Mouse (Mus musculus): Measurements from ENCODE around the gene Ms4a4b. TPM values are rescaled to one million over a fixed set of nuclear protein-coding genes. Genes with fewer than 3 reads are reported as not detected.
"Not testable (repeated sequence)": the region's sequence is repeated elsewhere in the genome, so short reads cannot be mapped to it uniquely, and the experiment has no call there.

The Ms4a4b gene
- polyA plus RNA-seq, 2 experiments = 0.30 TPM

- H3K4me1 ChIP-seq (replicated peaks; ENCODE audit: control insufficient read depth in 2 of 2, insufficient read depth in 2 of 2, low read length in 1 of 2) = peaks cover 0 to 4% of the 10 kb centered on the region in 2 experiments; a peak in 2 of 4 replicates
- no peaks in the 10 kb centered on the region for H3K27me3 ChIP-seq (ENCODE audit: control insufficient read depth, insufficient read depth, low read length)
- H3K9me3 ChIP-seq (ENCODE audit: control insufficient read depth, low read length) = no peaks in the 10 kb centered on the region
- no peak overlapping the region for H3K27ac ChIP-seq
- ATAC-seq (ENCODE audit: insufficient read depth) = no peak
- H3K36me3 ChIP-seq (replicated peaks; ENCODE audit: control insufficient read depth, insufficient read depth, low read depth) = no peaks in the 10 kb centered on the region
- no peak for DNase-seq (ENCODE audit: low read depth in 3 of 3, low spot score in 3 of 3)
- H3K4me2 ChIP-seq (ENCODE audit: low read depth) = no peak overlapping the region
- WGBS (ENCODE audit: insufficient replicate concordance) = 53% methylated on average over 5 of the region's 5 CpGs
- no peak overlapping the region for H3K4me3 ChIP-seq (ENCODE audit: insufficient read depth in 1 of 2, low read depth in 2 of 2, low read length in 2 of 2)
- no peak overlapping the region for H3K9ac ChIP-seq (replicated peaks)
- TF ChIP-seq EP300 (IDR thresholded peaks at IDR 0.05; ENCODE audit: low read depth) (no peak), CTCF (IDR thresholded peaks at IDR 0.05; ENCODE audit: low read depth) (no peak)
Observed at GRCm38 (mm10) chr19:11466471-11466870, 23.1 kb downstream of the Ms4a4b start.

- H3K9ac ChIP-seq (replicated peaks); H3K9me3 ChIP-seq (ENCODE audit: control insufficient read depth, low read length); DNase-seq (ENCODE audit: low read depth in 3 of 3, low spot score in 3 of 3); ATAC-seq (ENCODE audit: insufficient read depth); H3K4me1 ChIP-seq (replicated peaks; ENCODE audit: control insufficient read depth in 2 of 2, insufficient read depth in 2 of 2, low read length in 1 of 2); H3K27ac ChIP-seq; H3K4me3 ChIP-seq (ENCODE audit: insufficient read depth in 1 of 2, low read depth in 2 of 2, low read length in 2 of 2); H3K27me3 ChIP-seq (ENCODE audit: control insufficient read depth, insufficient read depth, low read length); H3K36me3 ChIP-seq (replicated peaks; ENCODE audit: control insufficient read depth, insufficient read depth, low read depth); H3K4me2 ChIP-seq (ENCODE audit: low read depth): not testable (repeated sequence)
- 22% methylated on average over 1 of the region's 1 CpGs for WGBS (ENCODE audit: insufficient replicate concordance)
Observed at GRCm38 (mm10) chr19:11468361-11468760, 25.0 kb downstream of the Ms4a4b start.

- H3K4me2 ChIP-seq (ENCODE audit: low read depth) = not testable (repeated sequence)
Observed at GRCm38 (mm10) chr19:11469215-11469614, 25.9 kb downstream of the Ms4a4b start, which contains the start of gene Ms4a6c. Gene Ms4a6c, plus strand, starts transcription at chr19:11469366.

GRCm38 (mm10) chr19:11479714-11480113 is 36.4 kb downstream of the Ms4a4b start:
- no peak for DNase-seq (ENCODE audit: low read depth in 3 of 3, low spot score in 3 of 3)
- H3K9me3 ChIP-seq (ENCODE audit: control insufficient read depth, low read length) = no peaks in the 10 kb centered on the region
- no peak overlapping the region for H3K4me3 ChIP-seq (ENCODE audit: insufficient read depth in 1 of 2, low read depth in 2 of 2, low read length in 2 of 2)
- H3K9ac ChIP-seq (replicated peaks) = no peak overlapping the region
- no peaks in the 10 kb centered on the region for H3K36me3 ChIP-seq (replicated peaks; ENCODE audit: control insufficient read depth, insufficient read depth, low read depth)
- H3K4me2 ChIP-seq (ENCODE audit: low read depth) = no peak overlapping the region
- H3K27me3 ChIP-seq (ENCODE audit: control insufficient read depth, insufficient read depth, low read length) = no peaks in the 10 kb centered on the region
- no peaks in the 10 kb centered on the region for H3K4me1 ChIP-seq (replicated peaks; ENCODE audit: control insufficient read depth in 2 of 2, insufficient read depth in 2 of 2, low read length in 1 of 2)
- 73% methylated on average over 2 of the region's 2 CpGs for WGBS (ENCODE audit: insufficient replicate concordance)
- TF ChIP-seq EP300 (IDR thresholded peaks at IDR 0.05; ENCODE audit: low read depth) (no peak), CTCF (IDR thresholded peaks at IDR 0.05; ENCODE audit: low read depth) (no peak)
- no peak for ATAC-seq (ENCODE audit: insufficient read depth)
- H3K27ac ChIP-seq = no peak overlapping the region

More at GRCm38 (mm10) chr19:11469215-11469614, 25.9 kb downstream of the Ms4a4b start, which contains the start of gene Ms4a6c:
- H3K9me3 ChIP-seq (ENCODE audit: control insufficient read depth, low read length); H3K9ac ChIP-seq (replicated peaks); H3K4me3 ChIP-seq (ENCODE audit: insufficient read depth in 1 of 2, low read depth in 2 of 2, low read length in 2 of 2); DNase-seq (ENCODE audit: low read depth in 3 of 3, low spot score in 3 of 3); H3K4me1 ChIP-seq (replicated peaks; ENCODE audit: control insufficient read depth in 2 of 2, insufficient read depth in 2 of 2, low read length in 1 of 2); H3K27ac ChIP-seq; H3K27me3 ChIP-seq (ENCODE audit: control insufficient read depth, insufficient read depth, low read length); ATAC-seq (ENCODE audit: insufficient read depth); H3K36me3 ChIP-seq (replicated peaks; ENCODE audit: control insufficient read depth, insufficient read depth, low read depth): not testable (repeated sequence)
- WGBS (ENCODE audit: insufficient replicate concordance) = 19% methylated on average over 4 of the region's 4 CpGs

GRCm38 (mm10) chr19:11482684-11483083 is 39.3 kb downstream of the Ms4a4b start:
- TF ChIP-seq CTCF (IDR thresholded peaks at IDR 0.05; ENCODE audit: low read depth) (no peak), EP300 (IDR thresholded peaks at IDR 0.05; ENCODE audit: low read depth) (no peak)
- Histone ChIP-seq H3K27ac (no peak overlapping the region), H3K4me3 (ENCODE audit: insufficient read depth in 1 of 2, low read depth in 2 of 2, low read length in 2 of 2) (no peak overlapping the region), H3K36me3 (replicated peaks; ENCODE audit: control insufficient read depth, insufficient read depth, low read depth) (no peaks in the 10 kb centered on the region), H3K9me3 (ENCODE audit: control insufficient read depth, low read length) (no peaks in the 10 kb centered on the region), H3K4me1 (replicated peaks; ENCODE audit: control insufficient read depth in 2 of 2, insufficient read depth in 2 of 2, low read length in 1 of 2) (0 out of 4 replicates have a peak, but pooled peaks cover 0 to 1% of the 10 kb centered on the region in 2 experiments), H3K4me2 (ENCODE audit: low read depth) (no peak overlapping the region), H3K9ac (replicated peaks) (no peak overlapping the region), H3K27me3 (ENCODE audit: control insufficient read depth, insufficient read depth, low read length) (no peaks in the 10 kb centered on the region)
- DNase-seq (ENCODE audit: low read depth in 3 of 3, low spot score in 3 of 3) (no peak), ATAC-seq (ENCODE audit: insufficient read depth) (no peak)
- WGBS (ENCODE audit: insufficient replicate concordance) = 65% methylated on average over 2 of the region's 2 CpGs
